Mouse (Mus musculus): ENCODE measurements around the gene Zfp58.
"Not testable (repeated sequence)": the region's sequence is repeated elsewhere in the genome, so short reads cannot be mapped to it uniquely, and the experiment has no call there.

The Zfp58 gene

GRCm38 (mm10) chr13:67500084-67500719 is at the start of gene Zfp58:
Zfp58 (minus strand) TSS chr13:67500555.
- peak; percentile 44 to 67 for DNase-seq (ENCODE audit: low spot score in 2 of 2)

- DNase-seq (ENCODE audit: low spot score in 2 of 2): no peak
Measured at GRCm38 (mm10) chr13:67545941-67546340, 45.6 kb upstream of the Zfp58 start.

- no peak for DNase-seq (ENCODE audit: low spot score in 2 of 2)
Measured at GRCm38 (mm10) chr13:67527049-67527730, 26.8 kb upstream of the Zfp58 start.

- peak; percentile 68 to 87 for DNase-seq (ENCODE audit: low spot score in 2 of 2)
Measured at GRCm38 (mm10) chr13:67525753-67526410, 25.5 kb upstream of the Zfp58 start, which contains the start of the genes Gm26965 and Zfp87. Gm26965 (minus strand) TSS chr13:67526151. Zfp87 (minus strand) TSS chr13:67526177.

GRCm38 (mm10) chr13:67500908-67501307 is 553 bp upstream of the Zfp58 start:
- no peak for DNase-seq (ENCODE audit: low spot score in 2 of 2)

GRCm38 (mm10) chr13:67495631-67496030 is 4.7 kb downstream of the Zfp58 start:
- no peak for DNase-seq (ENCODE audit: low spot score in 2 of 2)

- DNase-seq (ENCODE audit: low spot score in 2 of 2): peak in 1 of 2 experiments; percentile 1
Measured at GRCm38 (mm10) chr13:67484424-67484811, 15.9 kb downstream of the Zfp58 start.

GRCm38 (mm10) chr13:67483625-67484423 is 16.5 kb downstream of the Zfp58 start, which contains the start of gene Zfp874b:
Zfp874b (minus strand) TSS chr13:67484258.
- DNase-seq (ENCODE audit: low spot score in 2 of 2): peak; percentile 36 to 65

- no peak for DNase-seq (ENCODE audit: low spot score in 2 of 2)
Measured at GRCm38 (mm10) chr13:67481528-67481927, 18.8 kb downstream of the Zfp58 start.

- DNase-seq (ENCODE audit: low spot score in 2 of 2): no peak
Measured at GRCm38 (mm10) chr13:67469274-67469673, 31.1 kb downstream of the Zfp58 start.

GRCm38 (mm10) chr13:67463506-67464185 is 36.7 kb downstream of the Zfp58 start:
- not testable (repeated sequence) for DNase-seq (ENCODE audit: low spot score in 2 of 2)

- no peak for DNase-seq (ENCODE audit: low spot score in 2 of 2)
Measured at GRCm38 (mm10) chr13:67452021-67452309, 48.4 kb downstream of the Zfp58 start.

- peak; percentile 32 to 68 for DNase-seq (ENCODE audit: low spot score in 2 of 2)
Measured at GRCm38 (mm10) chr13:67451172-67452020, 49.0 kb downstream of the Zfp58 start, which contains the start of gene Zfp874a. Zfp874a (minus strand) TSS chr13:67451624.

Data from cerebellum, postnatal 4 days (tissue).